Mouse (Mus musculus): ENCODE results near the gene Hinfp. TPM values are rescaled to one million over a fixed set of nuclear protein-coding genes. Genes with fewer than 3 reads are reported as not detected.
"Not testable (repeated sequence)": the region's sequence is repeated elsewhere in the genome, so short reads cannot be mapped to it uniquely, and the experiment has no call there.

Gene Hinfp
- polyA plus RNA-seq, 1 experiment = 4.9 TPM

DNA sequence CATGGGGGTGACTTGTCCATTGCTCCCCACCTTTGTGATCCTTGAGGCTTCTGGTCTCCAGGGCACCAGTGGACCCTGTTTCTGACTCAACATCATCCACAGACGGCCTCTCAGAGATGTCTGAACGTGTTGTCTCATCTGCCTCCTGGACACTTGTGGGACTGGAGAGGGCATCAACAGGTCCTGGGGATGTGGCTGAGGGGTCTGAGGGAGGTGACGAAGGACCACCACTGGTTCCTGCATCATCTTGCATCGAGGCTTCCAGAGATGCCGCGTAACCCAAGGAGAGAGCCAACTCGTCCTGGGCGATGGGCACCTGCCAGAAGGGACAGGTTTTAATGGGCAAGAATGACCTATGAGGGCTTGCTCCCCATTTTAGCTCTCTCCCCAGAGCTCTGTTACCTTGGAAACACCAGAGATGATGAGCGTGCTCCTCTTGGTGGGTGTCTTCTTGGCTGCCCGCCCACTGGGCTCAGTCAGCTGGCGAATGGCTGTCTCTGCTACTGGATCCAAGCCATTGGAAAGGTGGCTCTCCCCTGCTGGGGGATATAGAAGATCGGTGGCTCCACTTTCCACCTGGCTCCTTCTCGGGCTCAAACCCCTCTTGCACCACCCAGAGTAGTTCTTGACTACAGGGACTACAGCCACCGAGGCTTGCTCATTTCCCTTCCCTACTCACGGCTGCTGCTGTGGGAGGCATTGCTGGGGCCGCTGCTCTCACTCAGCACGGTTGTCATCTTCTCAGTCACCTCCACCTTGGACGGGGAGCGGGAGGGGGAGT, 8.2 kb upstream of the Hinfp start:
- no peaks in the 10 kb centered on the region for H3K9me3 ChIP-seq
- H3K27me3 ChIP-seq (replicated peaks) = no peaks in the 10 kb centered on the region
- TF ChIP-seq FLI1 (IDR thresholded peaks at IDR 0.05; ENCODE audit: low read length) (no peak), GATA1 (IDR thresholded peaks at IDR 0.05; ENCODE audit: borderline replicate concordance, low read length) (no peak)
- H3K36me3 ChIP-seq (replicated peaks; ENCODE audit: low read length) = peaks cover 83% of the 10 kb centered on the region
- H3K4me3 ChIP-seq (replicated peaks) = no peak overlapping the region
- peaks cover 37% of the 10 kb centered on the region for H3K4me1 ChIP-seq

- H3K4me1 ChIP-seq = peaks cover 19% of the 10 kb centered on the region
- peaks cover 73% of the 10 kb centered on the region for H3K36me3 ChIP-seq (replicated peaks; ENCODE audit: low read length)
- H3K4me3 ChIP-seq (replicated peaks) = no peak overlapping the region
- no peaks in the 10 kb centered on the region for H3K9me3 ChIP-seq
- no peaks in the 10 kb centered on the region for H3K27me3 ChIP-seq (replicated peaks)
- TF ChIP-seq FLI1 (IDR thresholded peaks at IDR 0.05; ENCODE audit: low read length) (no peak), GATA1 (IDR thresholded peaks at IDR 0.05; ENCODE audit: borderline replicate concordance, low read length) (no peak)
Measured at GRCm38 (mm10) chr9:44311136-44312134, 6.0 kb upstream of the Hinfp start.

- no peak for TF ChIP-seq GATA1 (IDR thresholded peaks at IDR 0.05; ENCODE audit: borderline replicate concordance, low read length)
- no peak for TF ChIP-seq FLI1 (IDR thresholded peaks at IDR 0.05; ENCODE audit: low read length)
- H3K36me3 ChIP-seq (replicated peaks; ENCODE audit: low read length) = peaks cover 66% of the 10 kb centered on the region
- H3K9me3 ChIP-seq = no peaks in the 10 kb centered on the region
- no peak overlapping the region for H3K4me3 ChIP-seq (replicated peaks)
- H3K4me1 ChIP-seq = peaks cover 20% of the 10 kb centered on the region
- H3K27me3 ChIP-seq (replicated peaks) = no peaks in the 10 kb centered on the region
Measured at GRCm38 (mm10) chr9:44310750-44311135, 5.3 kb upstream of the Hinfp start.

- no peak overlapping the region for H3K4me3 ChIP-seq (replicated peaks)
Measured at GRCm38 (mm10) chr9:44309756-44310155, 4.3 kb upstream of the Hinfp start.

GRCm38 (mm10) chr9:44307248-44307647, 1.8 kb upstream of the Hinfp start:
- peaks cover 50% of the 10 kb centered on the region for H3K36me3 ChIP-seq (replicated peaks; ENCODE audit: low read length)
- H3K27me3 ChIP-seq (replicated peaks) = no peaks in the 10 kb centered on the region
- TF ChIP-seq GATA1 (IDR thresholded peaks at IDR 0.05; ENCODE audit: borderline replicate concordance, low read length) = no peak
- no peak for TF ChIP-seq FLI1 (IDR thresholded peaks at IDR 0.05; ENCODE audit: low read length)
- H3K4me1 ChIP-seq = peaks cover 46% of the 10 kb centered on the region
- H3K9me3 ChIP-seq = no peaks in the 10 kb centered on the region
- no peak overlapping the region for H3K4me3 ChIP-seq (replicated peaks)

More at GRCm38 (mm10) chr9:44309756-44310155, 4.3 kb upstream of the Hinfp start:
- Histone ChIP-seq H3K36me3 (replicated peaks; ENCODE audit: low read length) (peaks cover 56% of the 10 kb centered on the region), H3K4me1 (peaks cover 22% of the 10 kb centered on the region), H3K9me3 (no peaks in the 10 kb centered on the region), H3K27me3 (replicated peaks) (no peaks in the 10 kb centered on the region)
- TF ChIP-seq GATA1 (IDR thresholded peaks at IDR 0.05; ENCODE audit: borderline replicate concordance, low read length) (no peak), FLI1 (IDR thresholded peaks at IDR 0.05; ENCODE audit: low read length) (no peak)

DNA sequence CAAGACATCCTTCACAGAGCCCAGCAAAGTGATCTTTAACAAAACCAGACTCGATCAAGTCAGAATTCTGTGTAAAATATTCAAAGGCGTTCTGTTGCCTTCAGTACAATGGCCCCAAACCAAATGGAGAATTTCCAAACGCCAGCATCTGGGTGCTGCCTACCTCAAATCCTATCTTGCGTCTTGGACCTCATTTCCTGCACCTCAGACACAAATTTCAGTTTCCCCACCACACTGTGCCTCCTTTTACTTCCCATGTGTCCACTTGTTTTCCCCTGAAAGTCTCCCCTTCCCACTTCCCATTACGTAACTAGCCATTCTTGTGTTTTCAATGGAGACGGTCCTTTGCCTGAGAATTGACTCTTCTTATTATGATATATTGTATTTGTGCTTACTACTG, 1.1 kb upstream of the Hinfp start:
- peaks cover 45% of the 10 kb centered on the region for H3K4me1 ChIP-seq
- no peak overlapping the region for H3K4me3 ChIP-seq (replicated peaks)
- H3K36me3 ChIP-seq (replicated peaks; ENCODE audit: low read length) = peaks cover 51% of the 10 kb centered on the region
- TF ChIP-seq GATA1 (IDR thresholded peaks at IDR 0.05; ENCODE audit: borderline replicate concordance, low read length) (no peak), FLI1 (IDR thresholded peaks at IDR 0.05; ENCODE audit: low read length) (no peak)
- H3K9me3 ChIP-seq = no peaks in the 10 kb centered on the region
- H3K27me3 ChIP-seq (replicated peaks) = no peaks in the 10 kb centered on the region

GRCm38 (mm10) chr9:44300001-44300400, 5.5 kb downstream of the Hinfp start:
- Histone ChIP-seq H3K4me1 (peaks cover 69% of the 10 kb centered on the region), H3K36me3 (replicated peaks; ENCODE audit: low read length) (peaks cover 85% of the 10 kb centered on the region)

DNA sequence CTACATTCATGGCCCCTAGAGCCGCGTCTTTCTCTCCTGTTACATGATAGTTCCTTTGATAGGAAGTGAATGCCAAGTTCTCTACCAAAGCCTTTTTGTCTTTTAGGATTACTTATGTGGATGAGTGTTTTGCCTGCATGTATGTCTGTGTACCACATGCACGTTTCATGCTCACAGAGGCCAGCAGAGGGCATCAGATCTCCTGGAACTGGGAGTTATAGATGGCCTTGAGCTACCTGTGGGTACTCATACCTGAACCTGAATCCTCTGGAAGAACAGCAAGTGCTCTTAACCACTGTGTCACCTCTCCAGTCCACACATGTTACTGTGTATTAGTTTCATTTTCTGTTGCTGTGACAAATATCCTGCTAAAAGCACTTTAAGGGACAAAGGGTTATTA, 13.0 kb downstream of the Hinfp start:
- H3K4me3 ChIP-seq (replicated peaks) = no peak overlapping the region
- H3K9me3 ChIP-seq = peaks cover 14% of the 10 kb centered on the region
- H3K36me3 ChIP-seq (replicated peaks; ENCODE audit: low read length) = peaks cover 82% of the 10 kb centered on the region
- TF ChIP-seq GATA1 (IDR thresholded peaks at IDR 0.05; ENCODE audit: borderline replicate concordance, low read length) (no peak), FLI1 (IDR thresholded peaks at IDR 0.05; ENCODE audit: low read length) (no peak)
- peaks cover 19% of the 10 kb centered on the region for H3K4me1 ChIP-seq
- H3K27me3 ChIP-seq (replicated peaks) = peaks cover 20% of the 10 kb centered on the region

More at GRCm38 (mm10) chr9:44300001-44300400, 5.5 kb downstream of the Hinfp start:
- not testable (repeated sequence) for H3K9me3 ChIP-seq; H3K27me3 ChIP-seq (replicated peaks)
- peak overlapping the region; percentile 33 for H3K4me3 ChIP-seq (replicated peaks)

DNA sequence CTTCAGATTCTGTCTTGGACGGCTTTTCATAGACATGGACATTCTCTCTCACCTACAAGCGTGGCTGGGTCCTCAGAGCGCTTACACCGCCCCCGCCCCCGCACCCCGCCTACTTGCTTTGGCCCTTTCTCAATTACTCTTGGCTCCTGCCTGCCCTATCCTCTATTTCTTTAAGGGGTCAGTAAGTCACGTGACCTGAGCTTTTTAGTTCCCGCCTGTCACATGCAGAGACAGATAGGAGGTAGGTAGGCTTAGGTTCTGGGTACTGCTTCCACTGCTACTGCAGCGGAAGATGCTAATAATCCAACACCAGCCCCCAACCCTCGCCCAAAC, 16.5 kb downstream of the Hinfp start:
- Histone ChIP-seq H3K4me1 (peaks cover 37% of the 10 kb centered on the region), H3K9me3 (peaks cover 16% of the 10 kb centered on the region), H3K27me3 (replicated peaks) (peaks cover 47% of the 10 kb centered on the region), H3K36me3 (replicated peaks; ENCODE audit: low read length) (peaks cover 49% of the 10 kb centered on the region), H3K4me3 (replicated peaks) (no peak overlapping the region)
- TF ChIP-seq GATA1 (IDR thresholded peaks at IDR 0.05; ENCODE audit: borderline replicate concordance, low read length) (no peak), FLI1 (IDR thresholded peaks at IDR 0.05; ENCODE audit: low read length) (no peak)
